Mouse (Mus musculus): ENCODE measurements around the gene Hoxc6. TPM values are rescaled to one million over a fixed set of nuclear protein-coding genes. Genes with fewer than 3 reads are reported as not detected.

Gene Hoxc6
- polyA plus RNA-seq, 1 experiment from 2014 or later = 0.26 TPM

GRCm38 (mm10) chr15:103020899-103021418, 22.9 kb downstream of the Hoxc6 start:
- no peak overlapping the region for H3K27ac ChIP-seq
- peaks cover 100% of the 10 kb centered on the region for H3K27me3 ChIP-seq
- ATAC-seq (ENCODE audit: borderline replicate concordance, extremely low read depth, low FRiP score, low TSS enrichment) = no peak
- no peaks in the 10 kb centered on the region for H3K9me3 ChIP-seq
- 5% methylated on average over 8 of the region's 8 CpGs for WGBS
- H3K4me3 ChIP-seq = no peak overlapping the region
- no peaks in the 10 kb centered on the region for H3K4me1 ChIP-seq
- no peak overlapping the region for H3K9ac ChIP-seq
- no peaks in the 10 kb centered on the region for H3K36me3 ChIP-seq
- no peak overlapping the region for H3K4me2 ChIP-seq

GRCm38 (mm10) chr15:103021544-103021943, 23.5 kb downstream of the Hoxc6 start:
- H3K4me2 ChIP-seq = no peak overlapping the region
- no peak overlapping the region for H3K4me3 ChIP-seq
- no peak for ATAC-seq (ENCODE audit: borderline replicate concordance, extremely low read depth, low FRiP score, low TSS enrichment)
- no peaks in the 10 kb centered on the region for H3K36me3 ChIP-seq
- H3K27me3 ChIP-seq = peaks cover 100% of the 10 kb centered on the region
- no peak overlapping the region for H3K9ac ChIP-seq
- H3K27ac ChIP-seq = no peak overlapping the region
- H3K9me3 ChIP-seq = no peaks in the 10 kb centered on the region
- 12% methylated on average over 8 of the region's 8 CpGs for WGBS
- no peaks in the 10 kb centered on the region for H3K4me1 ChIP-seq

DNA sequence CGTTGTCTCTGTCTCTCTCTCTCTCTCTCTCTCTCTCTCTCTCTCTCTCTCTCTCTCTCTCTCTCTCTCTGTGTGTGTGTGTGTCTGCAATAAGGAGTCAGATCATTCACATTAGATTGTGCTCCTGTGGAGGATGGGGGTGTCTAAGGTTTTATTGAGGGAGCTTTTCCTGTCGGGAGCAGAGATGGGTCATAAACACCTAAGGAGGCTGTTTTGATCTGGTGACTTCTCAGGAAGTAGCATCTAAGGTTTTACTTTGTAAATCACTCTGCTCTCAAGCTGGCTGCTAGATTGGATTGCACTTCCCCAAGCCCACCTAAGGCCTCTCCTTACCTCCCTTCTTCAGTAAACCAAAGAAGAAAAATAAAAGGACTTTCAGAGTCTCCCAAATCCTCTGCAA, 26.1 kb downstream of the Hoxc6 start:
- Histone ChIP-seq H3K4me2 (no peak overlapping the region), H3K27me3 (peaks cover 100% of the 10 kb centered on the region), H3K36me3 (no peaks in the 10 kb centered on the region), H3K9ac (no peak overlapping the region), H3K4me1 (no peaks in the 10 kb centered on the region), H3K4me3 (no peak overlapping the region), H3K27ac (no peak overlapping the region), H3K9me3 (no peaks in the 10 kb centered on the region)
- 16% methylated on average over 2 of the region's 2 CpGs for WGBS
- no peak for ATAC-seq (ENCODE audit: borderline replicate concordance, extremely low read depth, low FRiP score, low TSS enrichment)

- Histone ChIP-seq H3K9me3 (no peaks in the 10 kb centered on the region), H3K36me3 (no peaks in the 10 kb centered on the region), H3K27me3 (peaks cover 99% of the 10 kb centered on the region), H3K27ac (no peak overlapping the region), H3K4me1 (no peaks in the 10 kb centered on the region), H3K4me3 (no peak overlapping the region), H3K4me2 (peak overlapping the region; percentile 5; the same call in 1 of the 2 replicates), H3K9ac (no peak overlapping the region)
- no peak for ATAC-seq (ENCODE audit: borderline replicate concordance, extremely low read depth, low FRiP score, low TSS enrichment)
- WGBS = 8% methylated on average over 43 of the region's 43 CpGs
Observed at GRCm38 (mm10) chr15:103027266-103028235, 29.5 kb downstream of the Hoxc6 start.

DNA sequence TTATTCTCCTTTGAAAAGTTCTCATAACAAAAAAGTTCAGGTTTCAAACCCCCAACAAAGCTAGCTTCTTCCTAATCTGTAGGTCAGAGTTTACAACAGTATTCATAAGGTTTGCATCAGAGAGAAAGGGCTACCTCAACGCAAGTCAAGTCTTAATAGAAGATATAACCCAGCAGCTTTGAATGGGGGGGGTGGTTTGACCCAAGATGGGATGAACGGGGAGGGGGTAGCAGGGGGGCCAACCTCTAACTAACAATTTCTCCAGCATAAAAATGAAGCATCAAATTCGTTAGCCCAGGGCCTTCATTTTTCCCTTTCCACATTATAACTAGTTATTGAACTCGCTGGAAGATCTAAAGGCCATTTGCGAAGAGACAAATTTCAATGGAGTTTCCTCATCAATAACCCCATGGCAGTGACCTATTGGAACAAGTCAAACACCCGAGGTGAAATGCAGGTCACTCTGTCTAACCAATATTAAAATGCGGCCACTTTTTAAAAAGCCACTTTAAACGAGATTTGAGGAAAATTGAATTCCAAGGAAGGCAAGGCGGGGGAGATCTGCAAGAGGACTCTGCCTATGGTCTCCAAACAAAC, 31.0 kb downstream of the Hoxc6 start:
- H3K27ac ChIP-seq = no peak overlapping the region
- no peak overlapping the region for H3K9ac ChIP-seq
- no peaks in the 10 kb centered on the region for H3K36me3 ChIP-seq
- H3K27me3 ChIP-seq = peaks cover 98% of the 10 kb centered on the region
- no peak overlapping the region for H3K4me3 ChIP-seq
- 32% methylated on average over 9 of the region's 9 CpGs for WGBS
- ATAC-seq (ENCODE audit: borderline replicate concordance, extremely low read depth, low FRiP score, low TSS enrichment) = no peak
- H3K4me1 ChIP-seq = no peaks in the 10 kb centered on the region
- no peak overlapping the region for H3K4me2 ChIP-seq
- no peaks in the 10 kb centered on the region for H3K9me3 ChIP-seq

- no peaks in the 10 kb centered on the region for H3K36me3 ChIP-seq
- H3K27ac ChIP-seq = no peak overlapping the region
- no peaks in the 10 kb centered on the region for H3K4me1 ChIP-seq
- no peaks in the 10 kb centered on the region for H3K9me3 ChIP-seq
- WGBS = 24% methylated on average over 8 of the region's 8 CpGs
- H3K27me3 ChIP-seq = peaks cover 98% of the 10 kb centered on the region
- no peak overlapping the region for H3K9ac ChIP-seq
- H3K4me3 ChIP-seq = no peak overlapping the region
- no peak overlapping the region for H3K4me2 ChIP-seq
- ATAC-seq (ENCODE audit: borderline replicate concordance, extremely low read depth, low FRiP score, low TSS enrichment) = no peak
Observed at GRCm38 (mm10) chr15:103030142-103030541, 32.1 kb downstream of the Hoxc6 start.

DNA sequence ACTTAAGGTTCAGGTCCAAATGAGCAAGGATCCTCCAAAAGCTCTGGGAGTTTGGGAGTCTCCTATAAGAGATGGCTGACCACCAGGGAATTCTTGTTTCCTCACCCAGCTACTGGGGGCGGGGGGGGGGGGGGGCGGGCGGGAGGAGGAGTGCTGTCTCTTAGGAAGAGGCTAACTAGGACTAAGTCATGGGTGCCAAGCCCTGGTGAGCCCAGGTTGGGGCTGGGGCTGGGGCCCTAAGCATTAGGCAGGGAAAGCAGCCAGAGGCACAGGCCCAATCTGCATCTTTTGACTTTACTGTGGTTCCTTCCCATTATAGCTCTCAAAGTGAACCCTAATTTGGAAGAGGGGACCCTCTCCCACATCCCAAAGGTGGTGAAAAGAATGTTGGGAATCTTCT, 34.1 kb downstream of the Hoxc6 start:
- Histone ChIP-seq H3K27me3 (peaks cover 98% of the 10 kb centered on the region), H3K4me3 (no peak overlapping the region), H3K9me3 (no peaks in the 10 kb centered on the region), H3K4me1 (no peaks in the 10 kb centered on the region), H3K4me2 (no peak overlapping the region), H3K36me3 (no peaks in the 10 kb centered on the region), H3K9ac (no peak overlapping the region), H3K27ac (no peak overlapping the region)
- no CpG with 5 or more reads among the region's 3 CpGs for WGBS
- ATAC-seq (ENCODE audit: borderline replicate concordance, extremely low read depth, low FRiP score, low TSS enrichment) = no peak

GRCm38 (mm10) chr15:103032646-103033575, 34.9 kb downstream of the Hoxc6 start:
- H3K27me3 ChIP-seq = peaks cover 98% of the 10 kb centered on the region
- no peaks in the 10 kb centered on the region for H3K9me3 ChIP-seq
- no peaks in the 10 kb centered on the region for H3K36me3 ChIP-seq
- WGBS = 3% methylated on average over 26 of the region's 26 CpGs
- no peak overlapping the region for H3K9ac ChIP-seq
- H3K4me3 ChIP-seq = no peak overlapping the region
- H3K4me1 ChIP-seq = no peaks in the 10 kb centered on the region
- no peak for ATAC-seq (ENCODE audit: borderline replicate concordance, extremely low read depth, low FRiP score, low TSS enrichment)
- peak overlapping the region; percentile 6; the same call in 1 of the 2 replicates for H3K4me2 ChIP-seq
- no peak overlapping the region for H3K27ac ChIP-seq

GRCm38 (mm10) chr15:103034043-103034806, 36.2 kb downstream of the Hoxc6 start:
- peaks cover 98% of the 10 kb centered on the region for H3K27me3 ChIP-seq
- H3K36me3 ChIP-seq = no peaks in the 10 kb centered on the region
- peak overlapping the region; percentile 18; the same call in 1 of the 2 replicates for H3K9ac ChIP-seq
- ATAC-seq (ENCODE audit: borderline replicate concordance, extremely low read depth, low FRiP score, low TSS enrichment) = peak; percentile 50
- peak overlapping the region; percentile 46 for H3K4me3 ChIP-seq
- H3K27ac ChIP-seq = no peak overlapping the region
- H3K4me1 ChIP-seq = no peaks in the 10 kb centered on the region
- peak overlapping the region; percentile 73 for H3K4me2 ChIP-seq
- WGBS = 1% methylated on average over 24 of the region's 24 CpGs
- no peaks in the 10 kb centered on the region for H3K9me3 ChIP-seq

GRCm38 (mm10) chr15:103034807-103035547, 36.9 kb downstream of the Hoxc6 start:
- no peaks in the 10 kb centered on the region for H3K36me3 ChIP-seq
- peak; percentile 63 for ATAC-seq (ENCODE audit: borderline replicate concordance, extremely low read depth, low FRiP score, low TSS enrichment)
- no peak overlapping the region for H3K27ac ChIP-seq
- WGBS = under 1% methylated on average over 34 of the region's 34 CpGs
- no peaks in the 10 kb centered on the region for H3K4me1 ChIP-seq
- H3K9ac ChIP-seq = peak overlapping the region; percentile 11
- H3K9me3 ChIP-seq = no peaks in the 10 kb centered on the region
- peak overlapping the region; percentile 73 for H3K4me2 ChIP-seq
- peaks cover 98% of the 10 kb centered on the region for H3K27me3 ChIP-seq
- H3K4me3 ChIP-seq = peak overlapping the region; percentile 46
